7 mouse cellular contexts compared by ENCODE assay signal in genomic region chr12:76708956-76709794, GRCm38 (mm10). TPM values are rescaled to one million over a fixed set of nuclear protein-coding genes. Genes with fewer than 3 reads are reported as not detected.
DNase-seq lines count a peak whose midpoint lies in the region; ATAC-seq lines count a peak whose summit lies in the region.

No protein-coding gene starts in this region.

- H3K4me1 ChIP-seq in forebrain, embryonic 12.5 days = peaks cover 18% of the 10 kb centered on the region

- H3K9me3 ChIP-seq in forebrain, embryonic 12.5 days = no peaks in the 10 kb centered on the region

- H3K4me2 ChIP-seq in forebrain, embryonic 12.5 days = peak overlapping the region; percentile 100

- ATAC-seq in forebrain, embryonic 12.5 days (ENCODE audit: low FRiP score) = peak; percentile 54

- H3K27ac ChIP-seq in forebrain, embryonic 12.5 days = no peak overlapping the region

- H3K36me3 ChIP-seq in forebrain, embryonic 12.5 days (replicated peaks) = no peaks in the 10 kb centered on the region

- DNase-seq in adrenal gland, adult 8-10 months = peak; percentile 56
- DNase-seq in cerebellum, adult 11 months = peak; percentile 83
- DNase-seq in heart, postnatal 25 days (ENCODE audit: low spot score) = peak; percentile 36
- DNase-seq in kidney, postnatal 4 days = peak; percentile 39 to 55
- peak; percentile 26 to 47 for DNase-seq in lung, postnatal 4 days
- peak; percentile 26 to 40 for DNase-seq in spleen, postnatal 14 days (ENCODE audit: low spot score in 2 of 2)

- H3K9ac ChIP-seq in forebrain, embryonic 12.5 days = peak overlapping the region; percentile 70

- peaks cover 67% of the 10 kb centered on the region for H3K27me3 ChIP-seq in forebrain, embryonic 12.5 days

- peak overlapping the region; percentile 77 for H3K4me3 ChIP-seq in forebrain, embryonic 12.5 days (replicated peaks)

- WGBS in forebrain, embryonic 12.5 days = 4% methylated on average over 33 of the region's 34 CpGs

- intact Hi-C loops in heart, postnatal 25 days (cut with DNase I) = no loop called here

RNA-seq across cellular contexts. Expression of gene Sptb, which starts 1.2 kb away (rescaled TPM):
- 10 to 100 TPM; 17.6 to 57.6 (median 38.8) TPM for total RNA-seq in adrenal gland, adult 8-10 months (2022)
- polyA plus RNA-seq in forebrain, embryonic 12.5 days (2016; fragmentation: Nextera tagmentation; extraction: Ambion mirVana) = 1.8 and 2.1 TPM in 2 replicates
- 10 to 100 TPM; 77.3 to 82.3 TPM for total RNA-seq in heart, postnatal 25 days (2021)

RNA-seq across cellular contexts. Expression of gene Churc1, which starts 56.2 kb away (rescaled TPM):
- total RNA-seq in adrenal gland, adult 8-10 months (2022) = 10 to 100 TPM; 81.3 to 93.7 (median 92.7) TPM
- 70.1 and 79.0 TPM in 2 replicates for polyA plus RNA-seq in forebrain, embryonic 12.5 days (2016; fragmentation: Nextera tagmentation; extraction: Ambion mirVana)
- 10 to 100 TPM; 84.7 to 90.6 TPM for total RNA-seq in heart, postnatal 25 days (2021)

RNA-seq across cellular contexts. Expression of gene Fntb, which starts 56.2 kb away (rescaled TPM):
- 10 to 100 TPM; 14.4 to 18.8 (median 16.8) TPM for total RNA-seq in adrenal gland, adult 8-10 months (2022)
- polyA plus RNA-seq in forebrain, embryonic 12.5 days (2016; fragmentation: Nextera tagmentation; extraction: Ambion mirVana) = 35.2 and 37.3 TPM in 2 replicates
- 10 to 100 TPM; 13.0 to 14.3 TPM for total RNA-seq in heart, postnatal 25 days (2021)

Comparison
In these comparisons a context has a peak if more than half of its experiments do, and no peak if none do; other contexts are left out.
1. DNase-seq: peak in every context shown above with its lines; median percentile 83 in cerebellum, adult 11 months; 56 in adrenal gland, adult 8-10 months; 47 in kidney, postnatal 4 days; 36 in lung, postnatal 4 days; 36 in heart, postnatal 25 days; 33 in spleen, postnatal 14 days.